Mouse (Mus musculus): ENCODE results near the gene Mrto4.

- TF ChIP-seq POLR2A (IDR thresholded peaks at IDR 0.05; ENCODE audit: insufficient read depth, low read depth, low read length) = no peak
- no peak for TF ChIP-seq CTCF (IDR thresholded peaks at IDR 0.05; ENCODE audit: insufficient read depth, low read depth, low read length)
Observed at GRCm38 (mm10) chr4:139343718-139344117, 8.7 kb downstream of the Mrto4 start.
